Mouse (Mus musculus) left cerebral cortex, adult 11 months (tissue): ENCODE results near the gene Prrt1.
A peak's percentile ranks its signal among the peaks of the same experiment; 100 is the strongest.

Experiments used
- DNase-seq: peaks from one replicate; pipeline ENCODE4 v3.0.0; 2022; ENCODE audit warnings: low spot score

Gene Prrt1

GRCm38 (mm10) chr17:34599891-34600290, 29.4 kb upstream of the Prrt1 start:
- no peak for DNase-seq

GRCm38 (mm10) chr17:34601796-34602195, 27.5 kb upstream of the Prrt1 start:
- no peak for DNase-seq

- DNase-seq = peak; percentile 100
These were observed 25.8 kb upstream of the Prrt1 start, which contains the start of gene Rnf5 for GRCm38 (mm10) chr17:34603375-34604060. Gene Rnf5, minus strand, starts transcription at chr17:34603690.

GRCm38 (mm10) chr17:34604061-34604508, 25.2 kb upstream of the Prrt1 start, which contains the start of gene Agpat1:
Gene Agpat1, plus strand, starts transcription at chr17:34604262.
- peak; percentile 98 for DNase-seq

DNA sequence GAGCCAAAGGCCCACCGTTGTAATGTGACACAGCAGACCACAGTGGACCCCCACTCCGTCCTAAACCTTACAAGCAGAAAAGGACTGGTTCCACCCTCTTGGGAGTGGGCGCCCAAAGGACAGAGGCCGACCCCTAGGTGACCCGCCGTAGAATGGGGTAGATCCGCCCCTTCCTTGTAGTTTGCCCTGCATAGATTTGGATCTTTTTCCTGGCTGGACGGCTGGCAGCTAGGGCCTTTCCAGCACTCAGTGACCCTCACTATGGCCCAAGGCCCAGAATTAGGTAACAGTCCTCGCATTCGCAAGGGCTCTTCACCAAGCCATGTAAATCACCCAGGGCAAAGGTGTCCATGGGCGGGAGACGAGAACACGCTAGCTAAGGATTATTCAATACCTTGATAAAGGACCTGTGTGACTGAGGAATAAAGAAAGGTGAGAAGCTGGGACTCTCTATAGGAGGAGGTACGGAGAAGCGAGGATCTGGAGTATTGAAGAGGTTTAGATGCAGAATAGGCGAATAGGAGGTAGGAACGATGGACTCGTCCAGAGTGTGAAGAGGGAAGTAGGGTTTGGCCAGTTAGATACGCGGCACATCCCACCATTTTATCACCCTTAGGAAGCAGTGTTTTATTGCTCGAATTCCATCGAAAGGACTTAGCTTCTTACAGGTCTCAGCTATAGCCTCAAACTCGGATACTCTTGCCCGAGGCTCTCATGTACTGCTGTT, 24.7 kb upstream of the Prrt1 start:
- DNase-seq = no peak

DNA sequence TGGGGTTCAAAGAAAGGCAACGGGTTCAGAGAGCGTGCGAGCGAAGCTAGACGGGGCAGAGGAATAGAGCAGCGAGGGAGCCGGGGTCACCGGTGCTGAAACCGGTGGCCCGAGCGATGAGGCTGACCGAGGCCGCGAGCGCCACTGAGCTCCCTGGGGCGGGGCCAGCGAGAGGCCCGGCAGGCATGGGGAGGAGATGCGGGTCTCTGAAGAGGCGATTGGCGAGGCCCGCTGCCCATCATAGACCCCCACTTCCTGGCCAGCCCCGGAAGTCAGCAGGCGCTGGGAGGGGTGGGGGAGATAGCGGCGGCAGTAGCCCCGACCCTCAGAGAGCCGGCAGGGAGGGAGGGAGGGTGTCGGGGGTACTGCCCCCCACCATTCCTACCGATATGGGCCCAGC, 23.7 kb upstream of the Prrt1 start:
- DNase-seq = peak; percentile 95

- DNase-seq = no peak
These were observed 22.9 kb upstream of the Prrt1 start for GRCm38 (mm10) chr17:34606186-34607039.

DNA sequence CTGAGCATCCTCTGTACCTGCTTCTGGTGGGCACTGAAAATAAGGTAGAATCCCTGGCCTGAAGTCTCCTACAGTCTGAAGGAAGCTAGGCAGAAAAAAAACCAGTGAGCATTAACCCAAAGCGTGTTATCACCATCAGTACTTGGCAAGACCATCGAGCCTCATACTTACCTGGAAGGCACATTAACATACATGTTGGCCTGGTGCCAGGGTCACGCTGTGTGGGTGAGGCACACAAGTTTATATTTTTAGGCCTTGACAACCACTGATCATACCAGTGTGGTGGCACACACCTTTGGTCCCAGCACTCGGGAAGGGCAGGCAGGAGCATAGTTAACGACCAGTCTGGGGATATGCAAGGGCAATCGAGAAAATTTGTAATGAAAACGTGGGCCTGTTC, 21.3 kb upstream of the Prrt1 start:
- DNase-seq = no peak

DNA sequence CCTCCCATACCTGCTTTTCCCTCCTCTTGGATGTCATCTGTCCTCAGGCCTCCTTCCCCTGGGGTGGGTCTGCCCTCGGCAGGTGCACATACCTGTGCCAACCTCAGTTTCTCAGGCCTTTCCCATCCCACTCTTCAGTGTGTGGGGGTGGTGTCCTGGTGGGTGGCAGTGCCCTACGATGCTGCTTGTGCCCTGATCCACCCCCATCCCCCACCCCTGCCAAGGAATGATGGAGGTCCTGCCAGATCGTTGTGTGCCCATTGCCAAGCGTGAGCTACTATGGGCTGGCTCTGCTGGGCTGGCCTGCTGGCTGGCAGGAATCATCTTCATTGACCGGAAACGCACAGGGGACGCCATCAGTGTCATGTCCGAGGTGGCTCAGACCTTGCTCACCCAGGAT, 18.3 kb upstream of the Prrt1 start:
- DNase-seq = no peak

GRCm38 (mm10) chr17:34613054-34613645, 16.2 kb upstream of the Prrt1 start:
- DNase-seq = no peak

- no peak for DNase-seq
These were observed 15.5 kb upstream of the Prrt1 start for GRCm38 (mm10) chr17:34613830-34614229.

DNA sequence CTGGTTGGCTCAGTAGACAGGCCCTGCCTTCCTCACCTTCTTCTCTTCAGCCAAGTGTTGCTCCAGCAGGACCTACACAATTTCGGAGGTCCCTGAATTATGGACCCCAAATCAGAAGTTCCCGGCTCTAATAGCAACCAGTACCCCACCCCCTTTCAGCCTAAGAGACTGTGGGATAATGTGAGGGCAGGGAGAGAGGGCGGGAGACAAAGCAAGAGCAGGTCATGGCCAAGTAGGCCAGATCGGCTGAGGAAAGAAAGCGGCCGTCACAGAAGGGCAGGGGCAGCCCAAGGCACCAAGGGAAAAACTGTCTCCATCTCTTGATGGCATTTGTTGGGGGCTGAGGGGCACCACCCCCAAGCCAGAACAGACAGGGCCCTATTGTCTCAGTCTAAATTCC, 13.5 kb upstream of the Prrt1 start, which contains the start of gene Egfl8:
Gene Egfl8 (minus strand): TSS at position 101 of the 400 bp plus-strand sequence.
- no peak for DNase-seq

GRCm38 (mm10) chr17:34618999-34619398, 10.3 kb upstream of the Prrt1 start:
- no peak for DNase-seq

DNA sequence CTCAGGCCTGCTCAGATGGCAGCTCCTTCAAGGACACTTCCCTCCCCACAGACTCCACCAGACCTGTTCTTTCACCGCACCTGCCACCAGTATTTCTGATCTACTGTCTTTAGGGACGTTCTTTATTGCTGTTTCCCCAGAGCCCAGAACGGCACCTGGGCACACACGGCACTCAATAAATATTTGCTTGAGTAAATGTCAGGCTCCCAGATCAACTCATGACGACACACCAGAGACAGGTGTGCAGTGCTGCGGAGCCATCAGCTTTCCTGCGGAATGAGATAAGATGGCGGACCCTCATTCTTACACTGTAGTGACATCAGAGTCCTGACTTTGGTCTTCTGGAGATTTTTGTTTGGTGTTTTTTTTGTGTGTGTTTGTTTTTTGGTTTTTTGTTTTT, 8.3 kb upstream of the Prrt1 start:
- no peak for DNase-seq

DNA sequence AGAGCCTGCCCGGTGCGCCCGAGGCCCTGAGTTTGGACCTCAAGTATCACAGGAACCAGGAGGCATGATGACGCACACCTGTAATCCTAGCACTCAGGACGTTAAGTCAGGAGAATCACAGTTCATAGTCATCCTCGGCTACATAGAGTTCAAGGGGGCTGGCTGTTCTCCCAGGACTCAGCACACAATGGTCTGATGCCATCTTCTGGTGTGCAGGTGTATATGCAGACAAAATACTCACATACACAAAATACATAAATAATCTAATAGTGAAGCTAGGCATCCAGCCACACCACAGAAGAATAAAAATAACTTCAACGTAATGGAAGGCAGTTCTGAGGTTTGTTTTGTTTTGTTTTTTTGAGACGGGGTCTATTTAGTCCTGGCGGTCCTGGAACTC, 6.2 kb upstream of the Prrt1 start:
- no peak for DNase-seq

DNA sequence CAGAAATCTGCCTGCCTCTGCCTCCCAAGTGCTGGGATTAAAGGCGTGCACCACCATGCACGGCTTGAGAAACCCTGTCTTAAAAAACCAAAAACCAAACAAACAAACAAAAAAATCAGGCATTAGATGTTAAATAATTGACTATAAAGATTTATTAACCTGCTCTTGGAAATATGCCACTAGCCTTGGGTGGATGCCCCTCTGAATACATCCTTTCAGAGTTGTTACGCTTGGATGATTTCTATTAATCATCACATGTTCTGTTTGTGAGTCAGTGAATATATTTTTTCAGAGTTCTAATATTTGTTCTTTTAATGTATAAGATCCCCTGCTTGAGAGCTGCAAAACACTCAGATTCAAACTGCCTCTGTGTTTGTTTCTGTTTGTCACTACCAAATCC, 4.4 kb upstream of the Prrt1 start:
- no peak for DNase-seq

- DNase-seq = no peak
These were observed 3.1 kb upstream of the Prrt1 start for GRCm38 (mm10) chr17:34626062-34626772.

- DNase-seq = no peak
These were observed 2.6 kb upstream of the Prrt1 start for GRCm38 (mm10) chr17:34626773-34627092.

- DNase-seq = peak; percentile 83
These were observed 2.0 kb upstream of the Prrt1 start for GRCm38 (mm10) chr17:34627093-34627942.

- DNase-seq = no peak
These were observed 1.2 kb upstream of the Prrt1 start, which contains the start of gene Ppt2 for GRCm38 (mm10) chr17:34627943-34628643. Gene Ppt2, minus strand, starts transcription at chr17:34628510.
